Mouse (Mus musculus) heart, embryonic 16.5 days (tissue): ENCODE measurements at regions not wholly inside any gene's neighbourhood (a gene's known extent, or its start where the extent isn't known, plus 50 kb on each side); places are given as distances from the start of the nearest gene placed in this dataset.

Experiments
- ATAC-seq: fragments of 200-750 bp; cut with Nextera tagmentation; replicated peaks from 2 replicates; pipeline ENCODE4 v1.8.0; 2017; ENCODE audit warnings: moderate number of reproducible peaks; ENCODE audit not compliant: insufficient read depth, low FRiP score; ENCODE audit errors: extremely low read depth
- H3K27ac ChIP-seq: fragments of 300-500 bp; sonication (generic); 2 replicates; pipeline ENCODE4 v1.5.1; 2014; ENCODE audit warnings: mild to moderate bottlenecking, low read length, control low read depth, moderate library complexity
- H3K27me3 ChIP-seq: fragments of 300-500 bp; sonication (generic); 2 replicates; pipeline ENCODE4 v1.6.1; 2014; ENCODE audit warnings: low read length, mixed read lengths; ENCODE audit not compliant: control insufficient read depth, insufficient read depth
- H3K36me3 ChIP-seq: fragments of 300-500 bp; sonication (generic); 2 replicates; pipeline ENCODE4 v1.6.1; 2014; ENCODE audit not compliant: control insufficient read depth, insufficient read depth
- H3K4me1 ChIP-seq: fragments of 300-500 bp; sonication (generic); 2 replicates; pipeline ENCODE4 v1.6.1; 2014; ENCODE audit warnings: low read length, mixed read lengths; ENCODE audit not compliant: control insufficient read depth, insufficient read depth
- H3K4me2 ChIP-seq: fragments of 300-500 bp; sonication (generic); 2 replicates; pipeline ENCODE4 v1.6.1; 2014; ENCODE audit warnings: low read depth, mild to moderate bottlenecking, control low read depth, low read length
- H3K4me3 ChIP-seq: fragments of 300-500 bp; sonication (generic); 2 replicates; pipeline ENCODE4 v1.5.1; 2014; ENCODE audit warnings: mild to moderate bottlenecking, control low read depth, low read length
- H3K9ac ChIP-seq: fragments of 300-500 bp; sonication (generic); 2 replicates; pipeline ENCODE4 v1.6.1; 2014; ENCODE audit warnings: low read length, control low read depth
- H3K9me3 ChIP-seq: fragments of 300-500 bp; sonication (generic); replicated peaks from 2 replicates; pipeline ENCODE4 v1.6.1; 2016; ENCODE audit warnings: low read length; ENCODE audit not compliant: control insufficient read depth
- WGBS: fragments of 180-500 bp; shearing (Covaris S2); extraction: QIAGEN DNeasy Blood & Tissue Kit; methylation state at CpG from one replicate; pipeline ENCODE4 v1.1.7; 2014; 5-methylcytosine and 5-hydroxymethylcytosine counted together

DNA sequence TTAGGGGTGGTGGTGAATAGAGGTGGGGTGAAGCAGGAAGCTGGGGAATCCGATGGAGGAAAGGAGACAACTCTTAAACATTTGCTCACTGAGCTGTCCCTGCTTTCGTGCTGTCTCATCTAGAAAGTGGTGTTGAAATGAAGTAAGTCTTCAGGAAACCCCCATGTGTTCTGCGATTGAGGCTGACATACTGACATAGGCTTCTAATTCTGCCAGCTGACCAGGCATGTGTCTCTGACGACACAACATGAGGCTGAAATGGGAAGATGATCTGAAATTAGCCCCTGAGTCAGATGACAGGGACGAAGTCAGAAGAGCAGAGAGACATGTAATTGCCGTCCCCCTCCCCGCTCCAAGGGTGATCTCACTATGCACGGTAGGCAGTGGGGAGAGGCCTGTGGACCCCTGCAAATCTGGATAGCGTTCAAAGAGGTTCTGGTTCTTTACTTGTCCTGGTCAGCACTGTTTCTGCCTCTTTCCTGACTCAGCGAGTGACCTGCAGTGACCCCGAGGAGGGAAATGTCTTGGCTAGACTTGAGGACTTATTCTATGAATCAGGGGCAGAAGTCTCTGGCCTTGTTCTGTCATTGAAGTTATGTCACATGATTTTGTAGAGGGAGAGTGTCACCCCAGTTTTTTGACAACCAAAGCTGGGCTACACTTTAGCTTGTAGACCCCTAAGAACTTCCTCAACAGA is 117.0 kb upstream of the Id2 start:
- no peaks in the 10 kb centered on the region for H3K27me3 ChIP-seq
- peaks cover 6% of the 10 kb centered on the region; the same call in 1 of the 2 replicates for H3K4me1 ChIP-seq
- ATAC-seq: no peak
- no peak overlapping the region for H3K4me3 ChIP-seq
- H3K27ac ChIP-seq: no peak overlapping the region
- H3K4me2 ChIP-seq: no peak overlapping the region
- WGBS: 76% methylated on average over 11 of the region's 11 CpGs
- H3K9ac ChIP-seq: no peak overlapping the region
- H3K36me3 ChIP-seq: no peaks in the 10 kb centered on the region
- H3K9me3 ChIP-seq: no peaks in the 10 kb centered on the region

DNA sequence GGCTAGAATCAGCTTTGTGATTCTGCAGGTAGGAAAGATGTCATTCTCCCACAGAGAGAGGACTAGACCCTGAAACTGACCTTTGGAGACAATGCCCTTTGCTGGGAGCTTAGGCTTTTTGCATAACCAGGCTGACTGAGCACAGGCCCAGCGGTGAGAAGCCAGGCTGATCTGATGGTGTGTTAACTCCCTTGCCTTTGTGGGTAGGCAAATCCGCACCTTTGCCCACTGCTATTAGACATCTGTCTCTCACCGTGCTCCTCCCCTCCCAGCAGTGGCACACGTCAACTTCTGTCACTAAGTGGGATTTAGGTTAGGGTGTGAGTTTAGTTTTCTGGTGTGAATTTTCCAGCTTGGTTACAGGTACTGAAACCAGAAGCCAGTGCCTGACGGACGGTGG is 114.4 kb upstream of the Id2 start:
- H3K27ac ChIP-seq: no peak overlapping the region
- H3K4me2 ChIP-seq: no peak overlapping the region
- 87% methylated on average over 6 of the region's 6 CpGs for WGBS
- H3K9me3 ChIP-seq: no peaks in the 10 kb centered on the region
- peaks cover 5% of the 10 kb centered on the region; the same call in 1 of the 2 replicates for H3K4me1 ChIP-seq
- H3K27me3 ChIP-seq: no peaks in the 10 kb centered on the region
- H3K9ac ChIP-seq: no peak overlapping the region
- no peak for ATAC-seq
- H3K4me3 ChIP-seq: no peak overlapping the region
- H3K36me3 ChIP-seq: no peaks in the 10 kb centered on the region

DNA sequence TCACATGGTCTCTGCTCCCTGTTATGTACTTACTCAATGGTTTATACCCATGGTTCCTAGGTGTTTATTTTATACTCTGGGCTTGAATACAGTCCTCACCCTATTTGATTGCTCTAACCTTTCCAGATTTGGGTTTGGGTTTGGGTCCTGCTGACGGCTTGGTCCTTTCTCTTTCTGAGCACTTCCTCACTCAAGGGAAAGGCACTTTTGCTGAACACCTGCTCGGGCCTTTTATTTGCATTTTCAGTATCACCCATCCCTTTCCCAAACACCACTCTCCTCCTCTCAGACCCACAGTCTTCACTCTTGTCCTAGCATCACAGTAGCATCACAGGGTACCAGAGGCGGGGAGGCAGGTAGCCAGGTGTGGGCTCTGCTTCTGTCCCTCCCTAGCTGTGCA is 113.7 kb upstream of the Id2 start:
- no peak for ATAC-seq
- Histone ChIP-seq H3K9ac (no peak overlapping the region), H3K36me3 (no peaks in the 10 kb centered on the region), H3K9me3 (no peaks in the 10 kb centered on the region), H3K4me2 (no peak overlapping the region), H3K27ac (no peak overlapping the region), H3K27me3 (no peaks in the 10 kb centered on the region), H3K4me3 (no peak overlapping the region), H3K4me1 (peaks cover 5% of the 10 kb centered on the region; the same call in 1 of the 2 replicates)
- 83% methylated on average over 3 of the region's 3 CpGs for WGBS

DNA sequence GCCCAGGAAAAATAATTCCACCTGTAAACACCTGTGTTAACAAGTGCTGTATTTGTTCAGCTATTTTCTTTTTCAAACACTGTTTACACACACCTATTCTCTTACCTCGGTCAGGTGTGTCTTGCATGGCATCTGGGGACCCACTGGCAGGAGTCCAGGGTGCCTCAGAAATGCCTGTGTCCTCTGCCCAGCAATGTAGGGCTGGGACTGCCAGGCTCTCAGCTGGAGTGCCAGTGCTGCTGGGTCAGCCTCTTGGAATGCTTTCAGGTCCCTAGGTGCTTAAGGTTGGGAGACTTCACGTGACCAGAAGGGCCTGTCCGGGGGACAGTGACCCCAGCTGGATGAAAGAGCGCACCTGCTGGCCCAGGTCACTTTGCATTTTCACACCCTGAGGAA is 112.4 kb upstream of the Id2 start:
- peak overlapping the region; percentile 19; the same call in 1 of the 2 replicates for H3K27ac ChIP-seq
- no peak overlapping the region for H3K4me3 ChIP-seq
- 49% methylated on average over 4 of the region's 4 CpGs for WGBS
- H3K9me3 ChIP-seq: no peaks in the 10 kb centered on the region
- no peaks in the 10 kb centered on the region for H3K36me3 ChIP-seq
- no peak overlapping the region for H3K4me2 ChIP-seq
- H3K4me1 ChIP-seq: peaks cover 2% of the 10 kb centered on the region; the same call in 1 of the 2 replicates
- ATAC-seq: no peak
- H3K27me3 ChIP-seq: no peaks in the 10 kb centered on the region
- H3K9ac ChIP-seq: no peak overlapping the region

DNA sequence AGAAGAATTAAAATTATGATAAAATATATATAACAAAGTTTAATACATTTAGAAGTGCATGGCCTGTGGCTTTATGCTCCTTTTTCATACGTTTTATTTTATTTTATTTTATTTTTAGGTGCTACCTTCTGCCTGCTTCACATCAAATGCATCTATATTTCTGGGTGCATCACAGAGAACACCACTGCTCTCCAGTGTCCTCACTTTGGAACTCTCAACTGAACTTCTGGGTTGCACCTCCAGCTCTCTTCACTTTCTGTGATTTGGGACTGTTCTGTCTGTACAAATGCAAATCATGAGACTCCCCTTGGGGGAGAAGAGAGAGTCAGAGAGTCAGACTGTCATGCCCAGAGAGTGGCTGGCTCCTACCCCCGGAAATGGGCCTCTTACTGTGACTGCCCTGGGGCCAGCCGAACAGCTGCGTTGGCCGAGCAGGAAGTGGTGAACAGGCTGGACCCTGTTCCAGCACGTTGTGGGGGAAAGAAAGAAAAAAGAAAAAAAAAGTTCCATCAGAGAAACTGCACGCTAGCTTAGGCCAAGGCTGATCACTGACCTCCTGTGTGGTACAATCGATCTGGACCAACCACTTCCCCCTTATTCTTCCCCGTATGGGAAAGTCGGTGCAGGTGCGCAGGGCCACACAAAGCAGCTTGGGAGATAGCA is 111.9 kb upstream of the Id2 start:
- Histone ChIP-seq H3K27me3 (no peaks in the 10 kb centered on the region), H3K4me2 (no peak overlapping the region), H3K9ac (no peak overlapping the region), H3K36me3 (no peaks in the 10 kb centered on the region), H3K4me1 (peaks cover 2% of the 10 kb centered on the region; the same call in 1 of the 2 replicates), H3K9me3 (no peaks in the 10 kb centered on the region), H3K27ac (peak overlapping the region; percentile 19; the same call in 1 of the 2 replicates), H3K4me3 (no peak overlapping the region)
- no peak for ATAC-seq
- 48% methylated on average over 11 of the region's 11 CpGs for WGBS

DNA sequence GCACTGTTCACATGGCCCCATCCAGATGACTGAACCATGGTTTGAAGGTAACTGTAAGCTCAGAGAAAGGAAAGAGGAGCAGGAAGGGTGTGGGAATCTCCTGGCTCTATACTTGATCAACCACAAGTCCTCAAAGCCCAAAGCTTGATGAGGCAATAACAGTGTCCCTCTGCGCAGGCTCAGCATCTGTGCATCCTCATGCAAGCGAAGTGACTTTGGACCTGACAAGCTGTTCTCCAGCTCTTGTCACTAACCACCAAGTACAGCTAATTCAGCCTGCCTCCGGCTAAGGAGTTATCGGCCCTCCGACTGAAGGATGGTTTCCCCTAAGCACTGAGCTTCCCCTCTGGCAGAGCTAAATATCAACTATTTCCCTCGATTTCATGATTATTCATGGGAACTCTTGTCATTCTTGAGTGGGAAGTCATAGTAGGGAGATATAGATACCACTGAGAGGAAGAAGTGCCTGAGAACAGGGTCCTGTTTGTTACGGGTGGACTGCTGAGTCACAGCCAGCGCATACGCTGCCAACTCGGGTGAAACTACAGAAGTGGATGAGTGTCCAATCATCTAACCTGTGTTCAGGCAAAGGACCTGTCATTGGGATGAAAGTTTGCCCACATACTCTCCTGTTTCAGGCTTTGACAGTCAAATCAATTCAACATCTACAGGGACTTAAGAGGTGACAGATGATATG is 106.6 kb upstream of the Id2 start:
- no peaks in the 10 kb centered on the region for H3K4me1 ChIP-seq
- H3K9me3 ChIP-seq: peaks cover 2% of the 10 kb centered on the region; the same call in 1 of the 2 replicates
- no peak overlapping the region for H3K4me3 ChIP-seq
- H3K36me3 ChIP-seq: no peaks in the 10 kb centered on the region
- WGBS: 72% methylated on average over 10 of the region's 10 CpGs
- ATAC-seq: no peak
- no peak overlapping the region for H3K27ac ChIP-seq
- H3K4me2 ChIP-seq: no peak overlapping the region
- no peaks in the 10 kb centered on the region for H3K27me3 ChIP-seq
- no peak overlapping the region for H3K9ac ChIP-seq

DNA sequence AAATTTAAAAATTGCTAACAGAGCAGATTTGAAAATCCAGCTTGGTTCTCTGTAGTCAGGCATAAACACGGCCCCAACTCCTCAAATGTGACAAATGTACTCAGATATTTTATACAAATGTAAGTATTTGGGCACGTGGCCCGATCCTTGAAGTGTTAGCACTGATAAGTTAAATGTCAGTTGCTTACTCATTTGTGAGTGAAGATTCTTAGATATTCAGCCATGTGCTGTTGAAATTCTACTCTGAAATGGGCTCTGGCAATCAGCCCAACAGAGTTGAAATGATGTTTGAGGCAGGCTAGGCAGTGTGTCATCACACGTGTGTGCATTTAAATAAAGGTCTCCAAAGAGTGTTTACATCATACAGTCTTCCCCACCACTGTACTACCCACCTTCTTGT is 103.2 kb upstream of the Id2 start:
- no peaks in the 10 kb centered on the region for H3K36me3 ChIP-seq
- no peak overlapping the region for H3K27ac ChIP-seq
- peaks cover 2% of the 10 kb centered on the region; the same call in 1 of the 2 replicates for H3K9me3 ChIP-seq
- H3K27me3 ChIP-seq: no peaks in the 10 kb centered on the region
- H3K4me3 ChIP-seq: no peak overlapping the region
- 58% methylated on average over 4 of the region's 4 CpGs for WGBS
- H3K9ac ChIP-seq: no peak overlapping the region
- ATAC-seq: no peak
- no peak overlapping the region for H3K4me2 ChIP-seq
- H3K4me1 ChIP-seq: no peaks in the 10 kb centered on the region

DNA sequence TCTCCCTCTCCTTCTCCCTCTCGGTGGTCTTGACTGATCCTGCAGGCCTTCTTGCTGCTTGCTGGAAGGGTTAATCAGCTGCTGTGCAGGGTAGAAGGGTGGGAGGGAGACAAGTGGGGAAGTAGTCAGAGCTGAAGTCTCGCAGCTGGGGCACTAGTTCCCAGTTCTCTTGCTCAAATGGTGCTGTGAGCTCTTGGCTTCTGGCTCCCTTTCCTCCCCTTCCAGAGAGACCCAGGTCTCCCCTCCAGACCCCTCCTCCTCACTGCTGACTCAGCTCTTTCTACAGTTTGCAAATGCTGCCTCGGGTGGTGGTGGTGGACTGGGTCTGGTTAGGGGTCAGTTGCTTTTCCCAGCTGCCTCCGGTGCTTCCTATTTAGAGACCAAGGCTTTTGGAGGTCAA is 100.8 kb upstream of the Id2 start:
- Histone ChIP-seq H3K4me1 (no peaks in the 10 kb centered on the region), H3K4me3 (no peak overlapping the region), H3K27me3 (no peaks in the 10 kb centered on the region), H3K4me2 (no peak overlapping the region), H3K9ac (no peak overlapping the region), H3K36me3 (no peaks in the 10 kb centered on the region), H3K27ac (no peak overlapping the region), H3K9me3 (peaks cover 2% of the 10 kb centered on the region; the same call in 1 of the 2 replicates)
- WGBS: 25% methylated on average over 3 of the region's 4 CpGs
- ATAC-seq: no peak

DNA sequence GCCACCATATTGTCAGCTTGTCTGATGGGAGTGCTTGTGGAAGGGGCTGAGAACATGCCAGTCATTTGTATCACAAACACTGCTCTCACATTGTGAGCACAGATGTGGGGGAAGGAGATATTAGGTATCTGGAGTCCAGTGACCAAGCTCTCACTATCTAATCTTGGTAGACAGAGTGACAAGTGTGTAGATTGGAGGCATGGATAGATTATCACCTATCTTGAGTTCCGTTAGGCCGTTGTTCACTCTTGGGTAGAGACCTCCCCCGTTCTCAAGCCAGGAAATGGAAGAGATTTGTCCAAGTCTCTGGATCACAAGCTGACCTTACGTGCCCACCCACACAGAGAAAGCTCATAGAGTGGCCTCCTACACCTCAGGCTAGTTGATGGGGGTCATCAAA is 99.1 kb upstream of the Id2 start:
- no peak for ATAC-seq
- Histone ChIP-seq H3K4me1 (0 out of 2 replicates have a peak, but pooled peaks cover under 1% of the 10 kb centered on the region), H3K27ac (no peak overlapping the region), H3K36me3 (no peaks in the 10 kb centered on the region), H3K27me3 (no peaks in the 10 kb centered on the region), H3K4me3 (no peak overlapping the region), H3K9ac (no peak overlapping the region), H3K4me2 (no peak overlapping the region), H3K9me3 (peaks cover 2% of the 10 kb centered on the region; the same call in 1 of the 2 replicates)
- 54% methylated on average over 4 of the region's 4 CpGs for WGBS
